Mouse (Mus musculus) CH12.LX (cell line): Measurements from ENCODE around the gene Gabrb3.

ENCODE experiments used
- CTCF ChIP-seq, 2 experiments: IDR thresholded peaks in 1 of 2; conservative IDR thresholded peaks in 1 of 2; 2 replicates each; pipeline ENCODE4 v1.5.1; 2011 to 2012; ENCODE audit warnings: low read depth in 2 of 2, low read length in 2 of 2, improper control_type of control experiment in 1 of 2, inconsistent platforms in 1 of 2, mild to moderate bottlenecking in 1 of 2, moderate library complexity in 1 of 2
- EP300 ChIP-seq: IDR thresholded peaks from 2 replicates; pipeline ENCODE4 v1.6.1; 2011; ENCODE audit warnings: low read length, improper control_type of control experiment
- MAFK ChIP-seq: IDR thresholded peaks from 2 replicates; pipeline ENCODE4 v1.6.1; 2011; ENCODE audit warnings: low read length, improper control_type of control experiment; ENCODE audit not compliant: insufficient replicate concordance
- MAX ChIP-seq: IDR thresholded peaks from 2 replicates; pipeline ENCODE4 v1.6.1; 2011; ENCODE audit warnings: low read length, improper control_type of control experiment
- TCF12 ChIP-seq: IDR thresholded peaks from 2 replicates; pipeline ENCODE4 v1.6.1; 2014; ENCODE audit warnings: low read depth, mild to moderate bottlenecking, inconsistent platforms, low read length, improper control_type of control experiment
- USF2 ChIP-seq: conservative IDR thresholded peaks from 2 replicates; pipeline ENCODE4 v1.6.1; 2011; ENCODE audit warnings: low read depth, low read length, improper control_type of control experiment

DNA sequence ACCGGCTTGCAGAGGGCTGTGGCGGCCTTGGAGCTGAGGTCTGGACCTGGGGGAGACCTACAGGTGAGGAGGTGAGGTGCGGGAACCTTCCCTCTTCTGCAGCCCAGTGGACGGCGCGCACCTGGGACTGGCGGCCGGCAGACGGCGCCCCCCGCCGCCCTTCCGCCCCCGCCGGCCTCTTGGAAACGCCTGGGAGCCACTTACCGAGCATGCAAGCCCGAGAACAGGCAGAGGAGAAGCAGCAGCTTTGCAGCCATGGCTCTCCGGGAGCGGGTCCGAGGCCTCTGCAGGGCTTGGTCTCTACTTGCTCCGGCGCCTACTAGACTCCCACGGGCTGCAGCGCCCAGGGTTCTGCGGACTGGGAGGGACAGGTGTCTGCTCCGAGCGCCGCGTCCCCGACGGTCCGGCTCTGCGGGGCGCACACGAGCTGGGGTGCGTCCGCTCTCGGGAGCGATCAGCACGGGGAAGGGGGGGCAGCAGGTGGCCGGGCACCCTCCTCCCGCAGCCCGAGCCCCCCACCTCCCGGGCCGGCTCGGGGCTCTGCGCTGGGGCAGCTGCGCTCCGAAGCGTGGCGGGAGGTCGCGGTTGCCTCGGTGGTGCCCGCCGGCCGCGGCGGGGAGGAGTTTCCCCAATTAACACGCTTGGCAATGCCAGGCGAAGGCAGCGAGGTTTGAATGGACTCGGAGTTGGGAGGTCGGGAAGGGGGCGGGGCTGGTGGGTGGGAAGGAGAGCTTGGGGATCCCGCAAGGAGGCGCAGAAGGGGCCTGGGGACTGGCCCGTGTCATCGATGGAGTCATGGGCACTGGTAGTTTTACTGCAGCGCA lies 32.8 kb upstream of the Gabrb3 start, which contains the start of gene Gabrg3:
- no peak for TF ChIP-seq TCF12
- no peak for TF ChIP-seq CTCF (conservative IDR thresholded peaks at IDR 0.05 in 1 of 2, IDR thresholded peaks at IDR 0.05 in 1 of 2; ENCODE audit: low read depth in 2 of 2, low read length in 2 of 2)
- no peak for TF ChIP-seq EP300
- TF ChIP-seq MAFK: no peak
- no peak for TF ChIP-seq USF2
- TF ChIP-seq MAX: no peak
